Mouse (Mus musculus) cerebellum, adult 11 months (tissue): ENCODE measurements around the gene Knstrn.
A peak's percentile ranks its signal among the peaks of the same experiment; 100 is the strongest.

Source experiments
- DNase-seq: peaks from one replicate; pipeline ENCODE4 v3.0.0; 2022

Gene Knstrn

GRCm38 (mm10) chr2:118791591-118792258 is 22.1 kb upstream of the Knstrn start:
- DNase-seq: peak; percentile 53

DNA sequence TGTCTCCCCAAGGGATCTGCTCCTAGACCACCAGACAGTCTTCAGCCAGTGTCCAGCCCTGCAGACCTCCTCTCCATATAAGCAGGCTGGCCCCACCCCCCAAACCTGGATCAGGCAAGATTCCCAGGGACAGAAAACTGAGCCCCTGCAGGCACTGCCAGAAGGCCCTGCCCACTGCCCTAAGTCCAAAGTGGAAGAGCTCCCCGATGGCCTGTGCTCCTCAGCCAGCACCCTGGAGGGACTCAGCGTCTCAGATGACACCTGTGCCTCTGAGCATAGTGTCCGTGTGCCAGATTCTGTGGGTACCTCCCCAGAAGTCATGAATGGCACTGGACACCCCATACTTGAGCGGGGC is 21.6 kb upstream of the Knstrn start:
- DNase-seq: no peak

GRCm38 (mm10) chr2:118793636-118794035 is 20.2 kb upstream of the Knstrn start:
- DNase-seq: no peak

- DNase-seq: no peak
Observed at GRCm38 (mm10) chr2:118802542-118803118, 11.2 kb upstream of the Knstrn start.

DNA sequence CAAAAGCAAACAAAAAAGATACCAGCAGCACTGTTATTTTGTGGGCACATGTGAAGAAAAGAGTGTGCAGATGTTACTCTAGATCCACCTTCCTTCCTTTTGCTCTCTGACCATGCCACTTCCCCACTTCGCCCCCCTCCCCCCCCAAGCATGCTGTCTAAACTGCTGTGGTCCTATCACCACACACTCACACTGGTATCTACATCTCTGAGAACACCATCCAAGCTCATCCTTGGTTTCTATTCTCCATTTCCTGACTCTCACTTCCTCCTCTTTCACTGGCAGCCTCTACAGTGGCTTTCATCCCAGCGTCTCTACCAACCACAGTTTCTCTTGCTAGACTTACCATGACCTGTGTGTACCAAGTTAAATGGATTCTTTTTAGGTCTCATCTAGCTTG is 9.3 kb upstream of the Knstrn start:
- DNase-seq: no peak

- DNase-seq: no peak
Observed at GRCm38 (mm10) chr2:118805137-118805536, 8.7 kb upstream of the Knstrn start.

- DNase-seq: no peak
Observed at GRCm38 (mm10) chr2:118805756-118806155, 8.0 kb upstream of the Knstrn start.

GRCm38 (mm10) chr2:118806860-118807259 is 6.9 kb upstream of the Knstrn start:
- DNase-seq: peak; percentile 46

DNA sequence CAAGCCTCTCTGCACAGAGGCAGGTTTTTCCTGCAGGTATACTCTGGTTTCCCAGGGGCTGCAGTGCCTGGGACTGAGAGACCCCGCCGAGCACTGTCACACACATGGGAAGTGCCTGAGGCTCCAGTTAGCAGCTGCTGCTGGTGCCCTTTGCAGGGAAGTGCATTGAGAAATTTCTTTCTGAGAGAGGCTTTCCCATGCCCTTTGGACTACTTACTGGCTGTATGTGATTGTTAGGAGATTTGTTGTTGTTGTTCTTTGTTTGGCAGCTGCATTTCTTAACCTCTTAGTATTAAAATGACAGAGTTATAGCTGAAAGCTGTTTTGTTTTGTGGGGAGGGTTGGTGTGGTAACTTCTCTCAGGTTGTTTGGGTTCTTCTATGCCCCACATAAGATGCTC is 2.9 kb upstream of the Knstrn start:
- no peak for DNase-seq

DNA sequence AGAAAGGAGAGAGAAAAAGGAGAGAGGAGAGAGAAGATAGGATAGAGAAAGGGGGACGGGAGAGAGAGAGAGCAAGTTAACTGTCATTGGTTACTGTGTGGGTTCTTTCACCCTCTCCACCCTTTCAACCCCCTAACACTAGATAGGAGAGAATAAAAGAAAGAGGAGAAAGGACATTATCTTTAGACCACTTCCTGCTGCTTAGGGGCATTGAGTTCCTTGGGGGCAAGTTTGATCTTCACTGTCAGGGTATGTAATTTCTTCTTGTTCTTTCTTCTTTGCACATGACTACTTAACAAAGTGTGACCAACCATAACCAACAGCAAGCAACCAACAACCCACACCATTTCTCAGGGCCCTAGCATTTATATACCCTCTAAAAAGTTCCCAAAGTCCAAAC is 1.1 kb upstream of the Knstrn start:
- DNase-seq: no peak

DNA sequence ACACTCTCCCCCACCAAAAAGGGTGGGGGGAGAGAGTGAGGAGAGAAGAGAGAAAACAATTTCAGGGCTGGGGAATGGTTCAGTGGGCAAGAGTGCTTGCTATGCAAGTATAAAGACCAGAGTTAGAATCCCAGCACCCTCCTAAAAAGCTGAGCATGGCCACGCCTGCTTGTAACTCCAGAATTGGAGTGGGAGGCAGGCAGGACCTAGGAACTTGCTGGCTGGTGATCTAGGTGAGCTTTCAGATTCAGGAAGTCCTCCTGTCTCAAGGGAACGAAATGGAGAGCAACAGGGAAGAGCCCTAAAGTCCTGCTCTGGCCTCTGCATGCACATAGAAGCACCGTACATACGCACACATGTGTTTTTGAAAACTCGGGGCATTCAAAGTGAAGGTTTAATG is 9.0 kb downstream of the Knstrn start:
- no peak for DNase-seq

- DNase-seq: no peak
Observed at GRCm38 (mm10) chr2:118824396-118824795, 10.6 kb downstream of the Knstrn start.

- DNase-seq: no peak
Observed at GRCm38 (mm10) chr2:118829096-118829495, 15.3 kb downstream of the Knstrn start.

DNA sequence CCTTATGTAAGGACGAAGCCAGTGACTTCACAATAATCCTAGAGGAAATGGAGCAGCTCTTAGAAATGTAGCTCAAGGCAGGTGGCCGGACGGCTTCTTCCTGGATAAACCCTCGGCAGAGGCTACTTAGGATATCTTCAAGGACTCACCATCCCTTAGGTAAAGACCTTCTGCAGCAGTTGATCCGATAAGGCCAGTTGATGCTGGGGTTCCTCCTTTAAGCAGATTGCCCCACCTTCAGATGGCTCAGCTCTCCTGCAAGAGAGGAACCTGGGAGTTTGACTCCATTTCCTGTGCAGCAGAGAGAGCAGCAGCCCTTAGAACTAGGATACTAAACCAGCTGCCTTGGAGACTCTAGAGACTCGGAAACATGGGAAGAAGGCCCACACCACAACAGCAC is 20.3 kb downstream of the Knstrn start:
- no peak for DNase-seq

DNA sequence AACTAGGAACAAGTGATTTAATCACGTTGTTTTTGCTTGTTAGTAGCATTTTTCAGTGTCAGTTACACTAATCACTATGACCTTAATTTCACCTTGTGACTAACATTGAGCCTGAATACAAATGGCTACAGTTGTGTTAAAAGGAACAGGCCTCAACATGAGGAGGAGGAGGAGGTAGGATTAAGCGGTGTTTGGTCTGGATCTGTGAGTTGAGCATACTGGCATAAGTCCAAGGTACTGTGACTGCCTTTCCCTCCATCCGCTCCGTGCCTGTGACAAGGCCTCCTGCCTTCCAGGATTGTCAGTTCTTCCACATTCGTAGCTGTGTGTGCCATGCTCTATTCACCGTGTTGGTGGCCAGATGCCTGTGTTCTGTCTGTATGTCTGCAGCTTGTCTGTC is 21.3 kb downstream of the Knstrn start:
- no peak for DNase-seq

DNA sequence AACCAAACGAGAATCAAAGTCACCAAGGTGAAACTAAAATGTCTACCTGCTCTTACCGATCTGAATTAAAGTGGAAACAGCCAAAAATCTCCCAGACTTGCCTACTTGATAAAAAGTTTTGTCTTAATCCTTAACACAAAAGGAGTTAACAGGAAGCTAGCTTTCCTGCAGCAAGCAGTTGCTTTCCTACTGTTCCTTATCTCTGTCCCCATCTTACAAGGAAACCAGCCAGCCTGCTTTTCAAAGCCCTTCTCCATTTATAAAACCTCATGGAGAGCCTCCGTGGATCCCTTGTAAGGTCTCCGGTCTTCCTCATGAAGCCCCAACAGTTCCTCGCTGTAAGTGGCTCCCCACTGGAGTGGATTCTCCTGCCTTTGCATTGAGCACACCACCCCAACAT is 24.5 kb downstream of the Knstrn start:
- no peak for DNase-seq

DNA sequence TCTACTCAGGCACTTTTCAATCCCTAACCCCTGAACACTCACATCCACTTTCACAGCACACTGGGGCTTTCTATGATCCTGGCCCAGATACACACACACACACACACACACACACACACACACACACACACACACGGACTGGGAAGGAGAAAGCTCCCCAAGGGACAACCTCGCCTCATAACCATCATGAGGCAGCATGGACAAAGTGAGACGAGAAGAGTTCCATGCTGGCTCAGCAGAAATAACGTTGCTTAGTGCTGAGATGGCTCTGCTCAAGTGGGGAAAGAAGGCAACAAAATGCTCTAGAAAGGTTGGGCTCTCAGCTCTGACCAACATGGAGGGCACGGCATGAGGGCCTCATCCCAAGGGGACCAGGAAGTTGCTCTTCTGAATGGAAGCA is 27.4 kb downstream of the Knstrn start:
- no peak for DNase-seq

GRCm38 (mm10) chr2:118841774-118842173 is 28.0 kb downstream of the Knstrn start:
- no peak for DNase-seq

DNA sequence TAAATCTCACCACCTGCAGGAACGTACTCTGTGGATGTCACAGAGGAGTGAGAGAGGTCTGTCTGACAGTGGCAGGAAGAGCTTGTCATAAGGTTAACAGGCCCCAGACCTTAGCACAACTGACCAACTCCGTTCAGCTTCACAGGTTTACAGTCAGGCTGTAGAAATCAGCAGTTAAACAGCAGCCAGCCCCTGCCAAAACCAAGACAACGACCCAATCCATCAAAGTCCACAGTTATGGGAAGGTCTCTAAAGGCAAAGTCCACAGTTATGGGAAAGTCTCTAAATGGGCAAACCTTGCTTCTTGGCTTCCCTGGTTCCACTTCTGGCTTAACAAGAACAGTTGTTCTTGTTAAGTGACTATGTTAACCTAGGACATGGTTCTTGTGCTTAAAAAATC is 30.6 kb downstream of the Knstrn start:
- DNase-seq: no peak

GRCm38 (mm10) chr2:118846246-118846645 is 32.4 kb downstream of the Knstrn start:
- DNase-seq: no peak

- no peak for DNase-seq
Observed at GRCm38 (mm10) chr2:118851756-118852155, 38.0 kb downstream of the Knstrn start.

DNA sequence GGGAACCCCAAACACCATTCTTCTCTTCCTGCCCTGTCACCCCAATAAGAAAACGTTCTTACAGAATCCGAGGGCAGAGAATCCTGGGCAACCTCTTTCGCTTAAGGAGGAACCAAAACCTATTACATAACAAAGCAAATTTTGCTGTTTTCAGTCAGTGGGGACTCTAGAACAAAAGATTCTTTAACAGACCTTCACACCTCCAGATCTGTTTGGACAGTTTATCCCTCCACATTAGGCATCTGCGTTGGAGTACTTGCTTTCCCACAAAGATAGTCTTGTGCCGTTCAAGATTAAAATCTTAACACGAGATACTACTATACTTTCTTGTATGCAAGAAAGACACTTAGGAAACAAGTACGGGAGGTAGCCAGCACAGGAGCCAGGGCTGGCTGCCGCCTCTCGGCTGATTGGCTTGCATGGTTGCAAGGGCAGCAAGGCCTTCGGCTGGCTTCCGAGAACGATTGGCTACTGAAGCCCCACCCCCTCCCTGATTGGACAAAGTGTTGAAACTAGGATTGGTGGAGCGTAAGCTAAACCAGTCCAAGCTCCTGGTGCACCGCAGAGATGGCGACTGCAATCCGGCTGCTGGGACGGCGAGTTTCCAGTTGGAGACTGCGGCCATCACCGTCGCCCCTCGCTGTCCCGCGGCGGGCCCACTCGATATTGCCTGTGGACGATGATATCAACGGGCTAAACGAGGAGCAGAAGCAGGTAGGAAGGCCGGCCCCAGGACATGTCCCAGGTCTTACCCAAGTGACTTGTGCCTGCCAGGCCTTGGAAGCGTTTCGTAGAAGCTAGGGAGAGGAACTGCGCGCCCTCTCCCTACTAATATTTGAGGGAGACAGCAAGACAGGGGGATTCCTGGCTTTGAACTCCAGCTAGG is 47.9 kb downstream of the Knstrn start, which contains the start of gene Ivd:
Gene Ivd, plus strand, starts transcription at position 501 of the 886 bp plus-strand sequence.
- DNase-seq: peak; percentile 89

GRCm38 (mm10) chr2:118862340-118862675 is 48.5 kb downstream of the Knstrn start:
- DNase-seq: no peak

GRCm38 (mm10) chr2:118870601-118871000 is 56.8 kb downstream of the Knstrn start:
- no peak for DNase-seq
